ENCODE assay signal across 9 mouse cellular contexts in genomic region chr16:45843351-45843891, GRCm38 (mm10).
A peak's percentile ranks its signal among the peaks of the same experiment; 100 is the strongest.
DNase-seq lines count a peak whose midpoint lies in the region; TF ChIP-seq lines count a peak whose summit lies in the region.
"Had no signal": no experiment of that assay in that cellular context is flagged by ENCODE, and none has a peak within 500 bp of the region (broad histone marks: within the 10 kb centered on the region; RNA-seq: fewer than 3 reads in every experiment).

No protein-coding gene starts in this region.

- peak overlapping the region; percentile 54 for H3K4me3 ChIP-seq in cortical plate, adult 2 months (ENCODE audit: insufficient read depth, low read length)
- H3K4me3 ChIP-seq in heart, adult 2 months: peak overlapping the region; percentile 84
- H3K4me3 ChIP-seq in lung, adult 2 months (replicated peaks; ENCODE audit: extremely low read depth, low read depth, low read length): peak overlapping the region; percentile 100

- intact Hi-C loops in heart, adult 2 months (cut with DNase I): loop anchor here (2.0 to 5.0 kb wide), 3 partner anchors 49 to 85 kb away; no protein-coding TSS in a partner anchor

- H3K27me3 ChIP-seq in heart, adult 2 months (ENCODE audit: control insufficient read depth, insufficient read depth, low read length): no peaks in the 10 kb centered on the region

- TF ChIP-seq EP300 in heart, adult 2 months (IDR thresholded peaks at IDR 0.05; ENCODE audit: insufficient read depth, low read depth, low read length): no peak

- peak; percentile 19 to 24 for DNase-seq in cerebellum, postnatal 10 days
- no peak for DNase-seq in cerebellum, adult 9-10 months
- peak; percentile 66 to 67 for DNase-seq in heart, adult 2 months
- peak; percentile 55 for DNase-seq in kidney, adult 11 months
- DNase-seq in lung, adult 2 months: peak; percentile 66
- peak; percentile 32 for DNase-seq in skeletal muscle tissue, adult 2 months (ENCODE audit: low read depth, low spot score)
- DNase-seq in right cerebral cortex, postnatal 14 days: no peak

- H3K9ac ChIP-seq in heart, adult 2 months (ENCODE audit: low read depth, low read length): peak overlapping the region; percentile 95

- H3K4me1 ChIP-seq in cortical plate, adult 2 months (ENCODE audit: control insufficient read depth, insufficient read depth, low read length): no peaks in the 10 kb centered on the region
- peaks cover 15% of the 10 kb centered on the region for H3K4me1 ChIP-seq in heart, adult 2 months (ENCODE audit: control insufficient read depth, insufficient read depth, low read length)
- peaks cover 21% of the 10 kb centered on the region for H3K4me1 ChIP-seq in lung, adult 2 months (ENCODE audit: control insufficient read depth, insufficient read depth, low read length)

- under 1% methylated on average over 16 of the region's 16 CpGs for WGBS in heart, adult 2 months
- 1% methylated on average over 16 of the region's 16 CpGs for WGBS in lung, adult 2 months

- no peak for TF ChIP-seq CTCF in cortical plate, adult 2 months (IDR thresholded peaks at IDR 0.05; ENCODE audit: extremely low read depth, insufficient read depth, low read length)
- no peak for TF ChIP-seq CTCF in heart, adult 2 months (IDR thresholded peaks at IDR 0.05)
- no peak for TF ChIP-seq CTCF in lung, adult 2 months (IDR thresholded peaks at IDR 0.05; ENCODE audit: insufficient read depth, low read length)

- H3K27ac ChIP-seq in cortical plate, adult 2 months (ENCODE audit: insufficient read depth, low read length): peak overlapping the region; percentile 50; the same call in 1 of the 2 replicates
- H3K27ac ChIP-seq in heart, adult 2 months: peak overlapping the region; percentile 98
- H3K27ac ChIP-seq: macrophage had no signal

- no peak for TF ChIP-seq POLR2A in cortical plate, adult 2 months (IDR thresholded peaks at IDR 0.05; ENCODE audit: extremely low read depth, insufficient read depth, low read length)
- TF ChIP-seq POLR2A in heart, adult 2 months (IDR thresholded peaks at IDR 0.05; ENCODE audit: insufficient read depth, low read depth, low read length): peak; percentile 72
- peak; percentile 91; the same call in 1 of the 2 replicates for TF ChIP-seq POLR2A in lung, adult 2 months (IDR thresholded peaks at IDR 0.05; ENCODE audit: borderline replicate concordance, extremely low read depth, low read depth, low read length)

- H3K36me3 ChIP-seq in heart, adult 2 months (ENCODE audit: control insufficient read depth, insufficient read depth, low read length): peaks cover 19% of the 10 kb centered on the region

- H3K79me2 ChIP-seq in heart, adult 2 months (replicated peaks; ENCODE audit: control insufficient read depth, insufficient read depth, low read length): peaks cover 3% of the 10 kb centered on the region; the same call in 1 of the 2 replicates

Comparison
In these comparisons a context has a peak if more than half of its experiments do, and no peak if none do; other contexts are left out.
1. DNase-seq: peak in cerebellum, postnatal 10 days (2 of 2), heart, adult 2 months (2 of 2), kidney, adult 11 months (single experiment), lung, adult 2 months (single experiment) and skeletal muscle tissue, adult 2 months (single experiment); none in cerebellum, adult 9-10 months (single experiment) and right cerebral cortex, postnatal 14 days (single experiment).
2. Peak in every context shown above with its lines, with median percentiles within 50 percentile points of each other: H3K4me3 ChIP-seq.